Mouse (Mus musculus) embryonic facial prominence, embryonic 10.5 days (tissue): ENCODE measurements around the gene Arsa. TPM values are rescaled to one million over a fixed set of nuclear protein-coding genes. Genes with fewer than 3 reads are reported as not detected.

Experiments used
- DNase-seq: peaks from one replicate; pipeline ENCODE4 v3.0.0-alpha.2; 2017; ENCODE audit warnings: low spot score
- H3K27ac ChIP-seq: fragments of 300-500 bp; sonication (generic); replicated peaks from 2 replicates; pipeline ENCODE4 v1.5.1; 2016; ENCODE audit warnings: mild to moderate bottlenecking
- H3K27me3 ChIP-seq: fragments of 300-500 bp; sonication (generic); replicated peaks from 2 replicates; pipeline ENCODE4 v1.6.1; 2016; ENCODE audit warnings: low read depth, mild to moderate bottlenecking; ENCODE audit not compliant: poor library complexity, severe bottlenecking
- H3K36me3 ChIP-seq: fragments of 300-500 bp; sonication (generic); replicated peaks from 2 replicates; pipeline ENCODE4 v1.6.1; 2016; ENCODE audit warnings: mild to moderate bottlenecking, moderate library complexity
- H3K4me1 ChIP-seq: fragments of 300-500 bp; sonication (generic); 2 replicates; pipeline ENCODE4 v1.6.1; 2016
- H3K4me3 ChIP-seq: fragments of 300-500 bp; sonication (generic); 2 replicates; pipeline ENCODE4 v1.5.1; 2016; ENCODE audit warnings: mild to moderate bottlenecking, moderate library complexity
- H3K9me3 ChIP-seq: fragments of 300-500 bp; sonication (generic); 2 replicates; pipeline ENCODE4 v1.6.1; 2016; ENCODE audit warnings: mild to moderate bottlenecking
- WGBS: fragments of 180-500 bp; shearing (Covaris S2); methylation state at CpG from one replicate; pipeline ENCODE4 v1.1.7; 2016; 5-methylcytosine and 5-hydroxymethylcytosine counted together
- polyA plus RNA-seq: library from polyadenylated mRNA; unstranded; fragments of >200 nt; fragmentation: Nextera tagmentation; extraction: Ambion mirVana; gene quantifications from 2 replicates; pipeline ENCODE4 v1.2.1, GENCODE M21; 2016

Arsa gene
- polyA plus RNA-seq, 1 experiment from 2014 or later = 11.2 TPM

DNA sequence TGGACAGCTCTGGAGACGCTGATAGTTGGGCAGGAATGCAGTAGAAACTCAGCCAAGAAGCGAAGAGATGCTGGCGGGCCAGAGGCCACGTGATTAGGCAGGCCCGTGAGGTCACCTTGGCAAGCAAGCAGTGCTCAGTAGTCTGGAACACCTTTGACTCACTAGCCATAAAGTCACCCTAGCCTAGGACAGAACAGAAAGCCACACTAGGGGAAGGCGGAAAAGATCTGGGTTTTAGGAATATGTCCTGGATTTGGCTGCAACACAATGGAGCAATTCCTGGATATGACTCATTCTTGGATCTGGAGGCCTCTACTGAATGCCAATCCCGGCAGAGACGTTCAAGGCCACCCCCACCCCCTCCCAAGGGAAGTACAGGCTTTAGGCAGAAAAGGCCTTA lies 3.4 kb upstream of the Arsa start:
- peaks cover 15% of the 10 kb centered on the region for H3K27me3 ChIP-seq
- no peaks in the 10 kb centered on the region for H3K9me3 ChIP-seq
- no peaks in the 10 kb centered on the region for H3K36me3 ChIP-seq
- H3K4me1 ChIP-seq = peaks cover 23% of the 10 kb centered on the region
- no peak overlapping the region for H3K4me3 ChIP-seq
- no peak overlapping the region for H3K27ac ChIP-seq
- WGBS = 74% methylated on average over 8 of the region's 8 CpGs
- no peak for DNase-seq

- H3K27ac ChIP-seq = no peak overlapping the region
- WGBS = 85% methylated on average over 3 of the region's 3 CpGs
- H3K27me3 ChIP-seq = peaks cover 15% of the 10 kb centered on the region
- no peak for DNase-seq
- no peaks in the 10 kb centered on the region for H3K36me3 ChIP-seq
- H3K4me3 ChIP-seq = no peak overlapping the region
- H3K9me3 ChIP-seq = no peaks in the 10 kb centered on the region
- peaks cover 34% of the 10 kb centered on the region for H3K4me1 ChIP-seq
Observed at GRCm38 (mm10) chr15:89478622-89479021, 1.4 kb upstream of the Arsa start.

DNA sequence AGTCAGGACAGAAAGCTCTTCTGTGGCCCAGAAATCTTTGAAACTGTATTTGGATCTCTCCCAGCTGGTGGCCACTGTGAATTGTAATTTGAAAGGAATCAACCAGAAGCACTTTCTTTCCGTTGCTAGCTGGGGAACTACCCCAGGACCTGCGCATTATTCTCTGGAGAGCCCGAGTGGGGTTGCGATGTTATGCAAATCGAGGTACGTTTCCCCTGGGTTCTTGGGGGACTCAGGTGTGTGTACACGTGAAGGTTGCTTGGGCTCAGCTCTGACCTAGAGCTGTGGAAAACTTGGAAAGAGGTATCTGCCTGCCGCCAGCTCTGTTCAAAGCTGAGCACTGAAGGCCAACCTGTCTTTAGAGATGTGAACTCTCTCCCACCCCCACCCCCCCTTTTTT lies 581 bp upstream of the Arsa start:
- no peaks in the 10 kb centered on the region for H3K9me3 ChIP-seq
- no peak overlapping the region for H3K27ac ChIP-seq
- no peak for DNase-seq
- no peak overlapping the region for H3K4me3 ChIP-seq
- 40% methylated on average over 8 of the region's 8 CpGs for WGBS
- peaks cover 15% of the 10 kb centered on the region for H3K27me3 ChIP-seq
- H3K4me1 ChIP-seq = peaks cover 34% of the 10 kb centered on the region
- H3K36me3 ChIP-seq = no peaks in the 10 kb centered on the region

- 10% methylated on average over 5 of the region's 5 CpGs for WGBS
- peaks cover 15% of the 10 kb centered on the region for H3K27me3 ChIP-seq
- peak overlapping the region; percentile 85 for H3K27ac ChIP-seq
- no peak for DNase-seq
- peaks cover 34% of the 10 kb centered on the region for H3K4me1 ChIP-seq
- no peaks in the 10 kb centered on the region for H3K9me3 ChIP-seq
- no peaks in the 10 kb centered on the region for H3K36me3 ChIP-seq
- peak overlapping the region; percentile 73 for H3K4me3 ChIP-seq
Observed at GRCm38 (mm10) chr15:89476475-89476815, 780 bp downstream of the Arsa start.

DNA sequence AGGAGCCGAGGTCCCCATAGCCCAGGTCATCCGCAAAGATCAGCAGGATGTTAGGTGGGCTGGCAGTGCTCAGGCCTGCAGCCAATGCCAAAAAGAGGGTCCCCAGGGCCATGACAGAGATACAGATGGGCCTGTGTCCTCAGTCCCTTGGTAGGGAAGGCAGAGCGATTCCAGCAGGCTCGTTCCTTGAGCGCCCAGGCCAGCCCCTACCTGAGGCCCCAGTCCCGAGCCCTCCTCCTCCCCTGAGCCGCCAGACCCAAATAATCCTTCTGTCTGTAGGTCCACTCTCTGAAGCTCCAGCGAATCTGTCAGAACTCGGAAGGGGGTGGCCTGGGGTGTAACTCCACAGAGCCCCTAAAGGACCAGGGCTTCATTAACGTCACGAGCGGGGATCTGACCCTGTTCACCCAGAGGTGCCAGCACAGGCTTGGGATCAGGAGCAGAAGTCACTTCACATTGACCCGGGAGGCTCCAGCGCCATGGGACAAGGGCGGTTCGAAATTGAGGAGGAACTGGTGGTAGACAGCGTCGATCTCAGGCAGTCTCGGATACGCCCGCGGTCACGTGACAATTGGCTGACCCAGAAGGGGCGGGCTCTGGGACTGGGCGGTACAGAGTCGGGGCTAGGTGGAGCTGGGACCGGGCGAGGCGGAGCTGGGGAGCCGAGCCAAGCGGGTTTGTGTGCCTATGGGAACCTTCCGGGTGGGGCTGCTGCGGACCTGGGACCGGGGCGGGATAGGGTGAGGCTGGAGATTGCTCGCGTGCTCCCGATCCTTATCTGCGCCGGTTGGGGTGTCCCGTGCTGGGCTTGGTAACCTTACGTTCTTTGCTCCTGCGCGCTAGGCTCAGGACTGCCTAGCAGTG lies 1.4 kb downstream of the Arsa start:
- DNase-seq = peak; percentile 92
- WGBS = 10% methylated on average over 44 of the region's 44 CpGs
- peaks cover 15% of the 10 kb centered on the region for H3K27me3 ChIP-seq
- H3K27ac ChIP-seq = peak overlapping the region; percentile 85
- no peaks in the 10 kb centered on the region for H3K9me3 ChIP-seq
- H3K4me1 ChIP-seq = peaks cover 34% of the 10 kb centered on the region
- no peaks in the 10 kb centered on the region for H3K36me3 ChIP-seq
- peak overlapping the region; percentile 73 for H3K4me3 ChIP-seq

DNA sequence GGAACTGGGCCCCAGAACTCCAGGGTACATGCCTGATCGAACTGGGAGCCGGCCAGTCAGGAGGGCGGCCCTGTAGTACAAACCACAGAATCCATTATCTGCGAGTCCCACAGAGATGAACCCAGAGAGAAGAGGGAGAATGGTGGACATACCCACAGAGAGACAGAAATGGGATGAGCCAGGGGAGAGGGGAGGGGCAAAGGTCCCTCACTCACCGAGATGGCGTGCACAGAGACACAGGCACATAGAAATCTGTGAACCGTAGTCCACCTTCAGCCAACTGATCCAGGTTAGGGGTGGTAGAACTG lies 2.0 kb downstream of the Arsa start:
- Histone ChIP-seq H3K36me3 (no peaks in the 10 kb centered on the region), H3K27me3 (peaks cover 15% of the 10 kb centered on the region), H3K4me3 (peak overlapping the region; percentile 73), H3K27ac (peak overlapping the region; percentile 85; the same call in 1 of the 2 replicates), H3K4me1 (peaks cover 28% of the 10 kb centered on the region), H3K9me3 (no peaks in the 10 kb centered on the region)
- no peak for DNase-seq
- 87% methylated on average over 7 of the region's 7 CpGs for WGBS

DNA sequence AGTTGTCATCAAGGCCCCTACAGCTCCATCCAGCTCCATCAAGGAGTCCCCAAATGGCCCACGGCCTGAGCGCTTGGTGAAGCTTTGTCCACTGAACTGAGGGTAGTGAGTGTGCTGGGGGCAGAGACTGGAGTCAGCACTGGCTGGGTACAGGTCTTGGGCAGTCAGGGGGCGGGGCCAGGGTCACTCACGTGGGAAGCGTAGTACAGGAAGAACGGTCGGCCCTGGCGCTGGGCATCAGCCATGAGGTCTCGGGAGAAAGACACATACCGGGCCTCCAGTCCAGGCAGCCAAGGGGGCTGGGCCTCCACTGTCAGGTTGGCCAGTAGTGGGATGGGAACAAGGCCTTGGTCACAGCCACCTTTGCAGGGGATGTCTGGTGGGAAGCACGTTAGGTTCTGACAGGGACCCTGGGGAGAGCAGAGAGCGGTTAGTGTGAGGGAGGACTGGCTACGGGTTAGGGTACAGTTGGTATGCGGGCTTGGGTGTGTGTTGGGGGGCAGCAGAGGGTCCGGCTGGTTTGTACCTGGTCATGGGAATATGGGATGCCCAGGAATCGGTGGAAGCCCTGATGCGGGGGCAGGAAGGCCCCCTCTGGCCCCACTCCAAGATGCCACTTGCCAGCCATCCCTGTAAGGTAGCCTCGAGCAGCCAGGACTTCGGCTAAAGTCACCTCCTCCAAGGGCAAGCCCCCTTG lies 2.5 kb downstream of the Arsa start:
- H3K36me3 ChIP-seq = no peaks in the 10 kb centered on the region
- H3K9me3 ChIP-seq = no peaks in the 10 kb centered on the region
- peak overlapping the region; percentile 73 for H3K4me3 ChIP-seq
- H3K27ac ChIP-seq = no peak overlapping the region
- H3K4me1 ChIP-seq = peaks cover 28% of the 10 kb centered on the region
- no peak for DNase-seq
- 93% methylated on average over 19 of the region's 19 CpGs for WGBS
- peaks cover 15% of the 10 kb centered on the region for H3K27me3 ChIP-seq

- WGBS = 97% methylated on average over 8 of the region's 8 CpGs
Observed at GRCm38 (mm10) chr15:89473921-89474320, 3.3 kb downstream of the Arsa start.

DNA sequence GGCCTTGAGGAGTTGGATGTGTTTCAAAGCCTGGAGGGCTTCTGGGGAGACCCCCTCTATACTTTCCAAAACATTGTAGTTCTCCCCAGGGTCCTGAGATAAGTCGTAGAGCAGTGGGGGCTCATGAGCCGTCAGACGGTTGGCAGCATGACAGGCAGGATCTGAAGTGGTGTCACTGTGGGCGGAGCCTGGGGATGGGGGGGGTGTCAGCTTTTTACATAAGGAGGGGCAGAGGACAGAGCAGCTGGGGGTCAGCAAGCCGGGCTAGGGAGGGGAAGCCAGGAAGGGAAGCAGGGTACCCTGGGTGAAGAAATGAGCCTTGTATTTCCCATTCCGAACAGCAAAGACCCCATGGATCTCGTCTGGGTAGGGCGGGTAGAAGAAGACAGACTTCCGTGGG lies 3.9 kb downstream of the Arsa start:
- WGBS = 84% methylated on average over 9 of the region's 9 CpGs

More at GRCm38 (mm10) chr15:89473921-89474320, 3.3 kb downstream of the Arsa start:
- peaks cover 15% of the 10 kb centered on the region for H3K27me3 ChIP-seq
- H3K4me1 ChIP-seq = peaks cover 28% of the 10 kb centered on the region
- no peak overlapping the region for H3K4me3 ChIP-seq
- H3K9me3 ChIP-seq = no peaks in the 10 kb centered on the region
- no peak for DNase-seq
- H3K27ac ChIP-seq = no peak overlapping the region
- H3K36me3 ChIP-seq = no peaks in the 10 kb centered on the region

DNA sequence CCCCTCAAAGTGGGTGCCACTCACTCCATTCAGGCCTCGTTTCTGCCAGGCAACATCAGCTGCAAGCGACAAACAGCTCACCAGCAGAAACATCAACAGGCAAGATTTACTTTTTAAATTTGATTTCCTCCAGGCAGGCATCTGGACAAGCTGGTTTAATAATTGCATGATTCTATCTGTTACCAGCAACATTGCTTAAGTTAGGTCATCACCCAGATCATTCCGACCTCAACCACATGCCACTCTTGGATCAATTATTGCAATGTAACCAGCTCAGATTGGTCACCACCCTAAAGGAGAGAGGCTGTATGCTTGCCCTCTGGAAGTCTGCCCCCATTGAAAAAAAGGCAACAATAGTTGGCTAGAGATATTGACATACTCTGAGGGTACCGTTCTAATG lies 5.7 kb downstream of the Arsa start:
- no peak for DNase-seq
- H3K27me3 ChIP-seq = no peaks in the 10 kb centered on the region
- no peak overlapping the region for H3K4me3 ChIP-seq
- WGBS = 90% methylated on average over 4 of the region's 4 CpGs
- no peak overlapping the region for H3K27ac ChIP-seq
- H3K4me1 ChIP-seq = peaks cover 16% of the 10 kb centered on the region
- no peaks in the 10 kb centered on the region for H3K36me3 ChIP-seq
- H3K9me3 ChIP-seq = no peaks in the 10 kb centered on the region

More for the DNA sequence above, 3.9 kb downstream of the Arsa start:
- Histone ChIP-seq H3K9me3 (no peaks in the 10 kb centered on the region), H3K4me3 (no peak overlapping the region), H3K36me3 (no peaks in the 10 kb centered on the region), H3K27ac (no peak overlapping the region), H3K27me3 (peaks cover 14% of the 10 kb centered on the region), H3K4me1 (peaks cover 28% of the 10 kb centered on the region)
- DNase-seq = no peak

- Histone ChIP-seq H3K27me3 (no peaks in the 10 kb centered on the region), H3K4me3 (no peak overlapping the region), H3K9me3 (no peaks in the 10 kb centered on the region), H3K27ac (no peak overlapping the region), H3K36me3 (no peaks in the 10 kb centered on the region), H3K4me1 (peaks cover 3% of the 10 kb centered on the region; the same call in 1 of the 2 replicates)
- 45% methylated on average over 2 of the region's 2 CpGs for WGBS
- no peak for DNase-seq
Observed at GRCm38 (mm10) chr15:89468577-89468976, 8.6 kb downstream of the Arsa start.

GRCm38 (mm10) chr15:89465052-89465451 lies 12.2 kb downstream of the Arsa start:
- Histone ChIP-seq H3K9me3 (no peaks in the 10 kb centered on the region), H3K36me3 (peaks cover 12% of the 10 kb centered on the region; the same call in 1 of the 2 replicates), H3K27me3 (no peaks in the 10 kb centered on the region), H3K4me1 (peaks cover 3% of the 10 kb centered on the region; the same call in 1 of the 2 replicates), H3K4me3 (no peak overlapping the region), H3K27ac (no peak overlapping the region)
- WGBS = 4% methylated on average over 1 of the region's 1 CpGs
- no peak for DNase-seq
